Mouse (Mus musculus): ENCODE data around the gene Atn1.
"Not testable (repeated sequence)": the region's sequence is repeated elsewhere in the genome, so short reads cannot be mapped to it uniquely, and the experiment has no call there.

Atn1 gene

DNA sequence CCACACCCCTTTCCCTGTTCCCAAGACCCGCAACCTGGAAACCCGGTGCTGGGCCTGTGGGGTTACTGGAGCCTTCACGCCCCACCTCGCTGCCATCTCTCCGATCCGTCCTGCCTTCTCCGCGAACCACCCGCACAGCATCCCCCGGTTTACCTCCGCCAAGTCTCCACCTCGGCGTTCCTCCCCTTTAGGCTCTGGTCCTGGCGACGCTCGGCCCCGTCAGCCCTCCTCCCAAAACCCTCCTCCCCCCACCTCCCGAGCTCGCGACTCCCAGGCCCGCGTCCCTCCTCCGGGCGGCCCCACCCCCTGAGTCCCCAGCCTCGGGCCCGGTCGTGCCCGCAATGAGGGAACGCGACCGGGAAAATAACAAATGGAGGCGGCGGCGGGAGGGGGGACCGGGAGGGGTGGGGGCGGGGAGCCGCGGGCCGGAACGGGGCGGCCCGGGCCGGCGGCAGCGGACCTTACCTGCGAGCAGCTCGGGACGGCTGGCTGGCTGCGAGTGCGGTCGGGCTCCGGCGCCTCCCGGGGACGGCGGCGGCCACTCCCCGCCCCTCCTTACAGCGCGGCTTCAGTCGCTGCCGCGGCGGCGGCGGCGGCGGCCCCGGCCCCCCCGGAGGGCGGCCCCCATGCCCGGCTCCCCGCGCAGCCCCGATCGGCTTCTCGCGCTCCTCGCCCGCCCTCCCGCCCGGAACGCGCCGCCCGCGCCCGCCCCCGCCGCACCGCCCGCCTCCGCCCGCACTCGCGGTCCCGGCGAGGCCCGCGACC is at the start of gene Atn1, which contains the start of gene Gm45234:
TSS of gene Atn1 (minus strand) at position 694 of the 765 bp plus-strand sequence.
TSS of gene Gm45234 (minus strand) at position 191 of the 765 bp plus-strand sequence.
- peak; percentile 88 for DNase-seq (ENCODE audit: low read depth, low spot score)

DNA sequence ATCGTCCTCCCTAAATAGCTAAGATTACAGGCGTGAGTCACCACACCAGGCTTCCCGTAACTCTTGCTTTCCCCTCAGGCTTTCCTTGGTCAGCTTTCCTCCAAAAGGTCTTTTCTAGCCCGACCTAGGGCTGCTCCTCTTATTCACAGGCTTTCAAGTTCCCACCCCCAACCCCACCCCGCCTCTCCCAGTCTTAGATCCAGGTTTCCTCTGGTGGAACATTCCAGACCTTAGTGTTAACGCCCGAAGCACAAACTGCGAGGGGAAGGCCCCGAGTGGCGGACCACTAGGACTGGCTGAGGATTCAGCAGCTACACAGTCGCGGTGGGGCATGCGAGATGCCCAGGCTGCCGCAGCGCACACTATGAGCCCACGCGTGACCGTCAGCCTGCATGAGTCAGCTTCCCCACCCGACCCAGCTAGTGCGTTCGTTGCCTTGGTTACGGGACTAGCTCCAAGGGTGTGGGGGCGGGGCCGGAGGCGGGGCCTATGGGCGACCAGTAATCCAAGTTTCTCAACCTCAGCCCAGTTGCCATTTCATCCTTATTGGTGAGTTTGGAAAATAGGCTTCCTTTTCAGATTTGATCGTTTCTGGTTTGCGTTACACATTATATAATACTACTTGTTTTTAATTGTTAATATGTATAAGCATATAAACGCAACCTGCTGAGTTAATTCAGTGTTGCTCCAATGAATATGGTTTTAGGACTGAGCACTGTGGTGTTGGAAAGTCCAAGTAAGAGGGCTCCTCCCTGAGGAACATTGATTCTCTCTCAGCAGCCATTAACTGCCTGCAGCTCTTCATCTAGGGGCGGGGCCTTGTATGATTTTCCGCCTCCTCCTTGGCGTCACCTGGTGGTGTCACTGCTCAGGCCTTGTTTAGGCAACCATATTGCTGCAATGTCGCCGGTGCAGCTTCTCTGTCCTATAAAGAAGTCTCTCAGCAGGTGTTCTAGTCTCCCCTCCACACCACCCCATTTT is 49.3 kb upstream of the Atn1 start:
- peak; percentile 98 for DNase-seq (ENCODE audit: low read depth, low spot score)

DNA sequence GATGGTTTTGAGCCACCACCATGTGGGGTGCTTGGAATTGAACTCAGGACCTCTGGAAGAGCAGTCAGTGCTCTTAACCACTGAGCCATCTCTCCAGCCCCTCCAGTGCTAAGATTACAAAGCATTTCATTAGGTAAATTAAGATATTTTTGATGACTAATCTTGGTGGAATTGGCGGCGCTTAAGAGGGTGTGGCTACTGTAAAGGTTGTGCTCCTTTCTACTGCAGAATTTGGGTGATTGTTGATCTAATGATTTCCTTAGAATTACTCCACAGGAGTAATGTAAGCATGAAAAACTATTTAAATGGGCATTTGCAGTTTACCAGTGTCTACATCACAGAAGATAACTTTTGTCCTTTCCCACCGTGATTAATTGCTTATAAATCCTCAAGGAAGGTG is 48.0 kb upstream of the Atn1 start:
- peak; percentile 56 for DNase-seq (ENCODE audit: low read depth, low spot score)

DNA sequence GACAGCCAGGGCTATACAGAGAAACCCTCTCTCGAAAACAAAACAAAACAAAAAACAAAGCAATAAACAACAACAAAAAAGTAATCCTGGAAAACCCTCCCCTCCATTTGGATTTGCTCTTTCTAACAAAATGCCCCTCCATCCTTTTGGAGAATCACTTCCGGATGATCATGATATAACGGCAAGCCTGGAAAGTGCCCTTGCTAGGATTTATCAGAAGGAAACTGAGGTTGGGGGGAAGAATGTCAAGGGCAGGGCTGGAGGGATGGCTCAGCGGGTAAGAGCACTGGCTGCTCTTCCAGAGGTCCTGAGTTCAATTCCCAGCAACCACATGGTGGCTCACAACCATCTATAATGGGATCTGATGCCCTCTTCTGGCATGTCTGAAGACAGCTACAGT is 47.4 kb upstream of the Atn1 start:
- DNase-seq (ENCODE audit: low read depth, low spot score): not testable (repeated sequence)

DNA sequence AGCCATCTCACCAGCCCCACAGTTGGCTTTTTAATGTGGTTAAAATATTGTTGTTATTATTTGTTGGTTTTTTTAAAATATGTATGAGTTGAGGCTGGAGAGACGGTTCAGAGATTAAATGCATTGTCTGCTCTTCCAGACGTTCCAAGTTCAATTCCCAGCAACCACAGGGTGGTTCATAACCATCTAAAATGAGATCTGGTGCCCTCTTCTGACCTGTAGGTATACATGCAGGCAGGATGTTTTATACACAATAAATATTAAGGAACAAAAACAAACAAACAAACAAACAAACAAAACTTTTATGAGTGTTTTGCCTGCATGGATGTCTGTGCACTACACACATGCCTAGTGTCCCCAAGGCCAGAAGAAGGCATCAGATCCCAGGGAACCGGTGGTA is 46.7 kb upstream of the Atn1 start:
- peak; percentile 56 for DNase-seq (ENCODE audit: low read depth, low spot score)

DNA sequence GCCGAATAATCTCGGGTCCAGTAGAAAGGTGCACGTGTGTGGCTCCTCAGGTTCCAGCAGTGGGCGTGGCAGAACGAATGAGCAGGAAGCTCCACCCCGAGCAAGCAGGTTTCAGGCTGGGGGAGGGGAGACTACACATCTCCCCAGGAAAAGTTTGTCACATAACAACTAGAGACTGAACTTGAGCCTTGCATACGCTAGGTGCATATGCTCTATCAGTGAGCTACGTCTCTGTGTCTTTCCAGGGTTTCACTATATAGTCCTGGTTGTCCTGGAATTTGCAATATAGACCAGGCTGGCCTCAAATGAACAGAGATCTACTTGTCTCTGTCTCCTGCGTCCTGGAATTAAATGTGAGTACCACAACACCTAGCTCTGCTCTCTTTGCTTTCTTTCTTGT is 46.1 kb upstream of the Atn1 start:
- DNase-seq (ENCODE audit: low read depth, low spot score): peak; percentile 71

DNA sequence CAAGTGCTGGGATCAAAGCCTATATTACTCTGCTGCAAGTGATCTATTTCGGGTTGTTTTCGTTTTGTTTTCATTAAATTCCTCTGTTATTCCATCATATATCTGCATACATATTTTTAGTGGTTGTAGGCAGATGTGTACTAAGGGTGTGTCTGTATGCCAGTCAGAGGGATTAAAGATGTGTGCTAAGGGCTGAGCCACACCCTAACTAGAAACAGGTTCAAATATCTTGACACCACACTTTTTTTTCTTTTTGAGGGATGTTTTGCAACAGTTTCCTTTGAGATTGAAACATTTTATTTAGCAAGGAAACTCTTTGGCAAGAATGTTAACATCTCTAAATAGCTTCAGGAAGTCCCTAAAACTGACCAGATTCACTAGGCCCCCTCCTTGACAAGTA is 39.9 kb upstream of the Atn1 start:
- no peak for DNase-seq (ENCODE audit: low read depth, low spot score)

DNA sequence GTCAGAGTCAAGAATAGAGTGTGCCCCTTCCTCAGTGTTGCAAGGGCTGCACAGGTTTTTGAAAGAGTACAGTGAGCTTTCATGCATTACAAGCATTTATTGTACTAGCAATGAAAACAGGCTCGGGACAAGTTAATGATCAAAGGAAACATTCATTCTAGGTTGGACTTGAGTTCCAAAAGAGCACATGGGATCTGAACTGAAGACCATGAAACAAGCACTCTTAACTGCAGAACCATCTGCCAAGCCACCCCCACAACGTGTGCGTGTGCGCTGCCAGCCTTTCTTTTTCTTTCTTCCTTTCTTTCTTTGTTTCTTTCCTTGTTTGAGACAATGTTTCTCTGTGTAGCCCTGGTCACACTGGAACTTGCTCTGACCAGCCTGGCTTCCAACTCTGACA is 39.5 kb upstream of the Atn1 start:
- peak; percentile 18 for DNase-seq (ENCODE audit: low read depth, low spot score)

DNA sequence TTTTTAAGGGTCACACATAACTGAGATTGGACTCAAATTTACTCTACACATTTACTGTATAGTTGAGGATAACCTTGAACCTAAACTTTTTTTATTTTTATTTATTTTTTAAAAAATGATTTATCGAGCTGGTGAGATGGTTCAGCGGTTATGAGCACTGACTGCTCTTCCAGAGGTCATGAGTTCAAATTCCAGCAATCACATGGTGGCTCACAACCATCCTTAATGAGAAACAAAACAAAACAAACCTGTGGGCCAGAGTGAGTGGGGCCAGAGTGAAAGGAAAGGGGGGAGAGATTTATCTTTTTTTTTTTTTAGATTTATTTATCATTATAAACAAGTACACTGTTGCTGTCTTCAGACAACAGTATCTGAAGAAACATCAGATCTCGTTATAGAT is 35.6 kb upstream of the Atn1 start:
- no peak for DNase-seq (ENCODE audit: low read depth, low spot score)

DNA sequence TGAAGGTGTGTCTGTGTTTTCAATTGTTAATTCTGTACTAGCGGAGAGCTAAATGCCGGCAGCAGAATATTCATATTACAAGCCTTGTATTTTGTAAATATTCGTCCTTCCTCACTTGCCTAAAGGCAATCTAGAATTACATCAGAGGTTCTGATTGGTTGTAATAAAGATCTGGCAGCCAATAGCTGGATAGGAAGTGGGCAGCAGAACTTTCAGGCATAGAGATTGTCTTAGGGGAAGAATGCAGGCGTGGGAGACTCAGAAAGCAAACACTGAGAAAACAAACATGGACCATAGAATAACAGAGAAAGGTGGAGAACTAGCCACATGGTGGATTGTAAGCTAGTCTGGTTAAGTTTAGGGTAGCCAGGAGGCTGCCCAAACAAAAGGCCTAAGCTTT is 33.8 kb upstream of the Atn1 start:
- DNase-seq (ENCODE audit: low read depth, low spot score): no peak

DNA sequence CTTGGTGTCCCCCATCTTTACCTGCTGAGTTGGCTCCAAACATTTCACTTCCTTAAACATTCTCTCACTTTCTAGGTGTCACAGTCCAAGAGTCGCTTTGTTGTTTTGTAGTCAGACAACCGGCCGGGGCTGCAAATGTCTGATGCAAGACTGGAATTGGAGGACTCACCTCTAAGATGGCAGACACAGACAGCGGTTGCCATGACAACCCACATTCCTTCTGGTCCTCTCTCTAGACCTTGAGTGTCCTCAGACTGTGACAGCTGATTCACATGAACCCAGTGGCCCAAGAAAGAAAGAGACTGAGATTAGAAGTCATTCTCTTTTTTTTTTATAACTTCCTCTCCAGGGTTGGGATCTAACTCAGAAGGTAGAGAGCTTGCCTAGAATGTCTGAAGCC is 33.2 kb upstream of the Atn1 start:
- peak; percentile 83 for DNase-seq (ENCODE audit: low read depth, low spot score)

DNA sequence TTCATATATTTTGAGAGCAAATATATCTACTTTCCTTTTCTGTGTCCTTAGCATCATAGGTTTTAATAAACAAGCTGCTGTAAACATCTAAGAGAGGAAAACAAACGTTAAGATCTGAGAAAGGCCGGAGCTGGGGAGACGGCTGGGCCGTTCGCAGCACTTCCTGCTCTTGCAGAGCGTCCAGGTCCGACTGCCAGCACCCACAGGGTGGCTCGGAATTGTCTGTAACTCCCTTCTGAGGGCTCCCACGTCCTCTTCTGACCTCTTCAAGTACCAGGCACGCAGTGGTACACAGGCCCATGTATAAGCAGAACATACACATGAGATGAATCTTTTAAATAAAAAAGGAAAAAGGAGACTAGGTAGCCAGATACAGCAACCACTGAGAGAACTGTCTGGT is 31.4 kb upstream of the Atn1 start:
- DNase-seq (ENCODE audit: low read depth, low spot score): no peak

DNA sequence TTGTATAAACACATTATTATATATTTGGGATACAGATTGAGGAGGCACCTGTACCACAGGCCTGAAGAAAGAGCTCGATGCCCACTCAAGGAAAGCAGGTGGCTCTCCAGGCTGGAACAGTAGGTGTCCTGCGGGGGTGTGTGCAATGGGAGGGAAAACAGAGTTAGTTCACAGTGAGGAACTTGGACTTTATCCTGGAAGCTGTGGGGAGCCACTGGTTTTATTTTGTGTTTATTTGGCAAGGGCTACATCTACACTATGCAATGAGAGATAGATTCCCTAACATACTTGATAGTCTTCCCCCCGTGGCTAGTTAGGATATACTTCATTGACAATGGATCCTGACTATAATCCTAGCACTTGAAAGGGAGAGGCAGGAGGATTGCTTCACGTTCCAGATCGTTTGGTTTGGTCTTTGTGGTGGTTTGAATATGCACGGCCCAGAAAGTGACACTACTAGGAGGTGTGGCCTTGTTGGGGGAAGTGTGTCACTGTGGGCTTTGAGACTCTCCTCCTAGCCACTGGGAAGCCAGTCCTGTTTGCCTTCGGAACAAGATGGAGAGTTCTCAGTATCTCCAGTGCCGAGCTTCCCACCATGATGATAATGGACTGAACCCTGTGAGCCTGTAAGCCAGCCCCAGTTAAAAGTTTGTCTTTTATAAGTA is 30.6 kb upstream of the Atn1 start:
- peak; percentile 49 for DNase-seq (ENCODE audit: low read depth, low spot score)

DNA sequence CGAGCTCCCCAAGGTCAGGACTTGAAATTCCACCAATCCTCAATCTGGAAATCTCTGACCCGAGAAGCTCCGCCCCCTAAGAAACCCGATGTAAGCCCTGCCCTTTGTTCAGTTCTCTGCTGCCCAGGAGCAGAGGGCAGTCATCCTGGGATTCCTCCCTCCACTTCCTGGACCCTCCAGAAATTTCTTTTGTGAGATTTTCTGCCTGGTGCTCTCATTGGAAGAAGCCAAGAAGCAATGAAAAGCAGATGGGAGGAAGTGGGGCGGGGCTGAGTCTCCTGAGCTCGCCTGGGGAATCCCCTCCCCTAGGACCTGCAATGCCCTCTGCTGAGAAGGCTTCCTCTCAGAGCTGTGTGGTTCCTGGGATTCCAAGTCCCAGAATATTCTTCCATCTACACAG is 26.1 kb upstream of the Atn1 start:
- peak; percentile 89 for DNase-seq (ENCODE audit: low read depth, low spot score)

DNA sequence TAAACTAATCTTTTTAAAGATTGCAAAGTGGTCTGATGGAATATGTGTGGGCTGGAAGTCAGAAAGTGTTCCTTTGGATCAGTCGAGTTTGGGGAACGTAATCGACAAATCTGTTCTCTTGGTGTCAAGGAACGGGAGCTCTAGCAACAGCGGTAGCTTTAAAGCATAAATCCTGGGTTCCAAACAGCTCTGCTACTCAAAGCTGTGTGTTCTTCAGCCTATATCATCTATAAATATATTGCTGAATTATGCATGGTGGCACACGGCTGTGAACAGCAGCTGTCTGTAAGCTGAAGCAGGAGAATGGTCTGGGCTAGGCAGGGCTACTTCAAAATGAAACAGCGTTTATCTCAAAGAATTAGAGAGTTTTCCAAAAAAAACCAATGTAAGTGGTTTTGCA is 24.6 kb upstream of the Atn1 start:
- no peak for DNase-seq (ENCODE audit: low read depth, low spot score)

DNA sequence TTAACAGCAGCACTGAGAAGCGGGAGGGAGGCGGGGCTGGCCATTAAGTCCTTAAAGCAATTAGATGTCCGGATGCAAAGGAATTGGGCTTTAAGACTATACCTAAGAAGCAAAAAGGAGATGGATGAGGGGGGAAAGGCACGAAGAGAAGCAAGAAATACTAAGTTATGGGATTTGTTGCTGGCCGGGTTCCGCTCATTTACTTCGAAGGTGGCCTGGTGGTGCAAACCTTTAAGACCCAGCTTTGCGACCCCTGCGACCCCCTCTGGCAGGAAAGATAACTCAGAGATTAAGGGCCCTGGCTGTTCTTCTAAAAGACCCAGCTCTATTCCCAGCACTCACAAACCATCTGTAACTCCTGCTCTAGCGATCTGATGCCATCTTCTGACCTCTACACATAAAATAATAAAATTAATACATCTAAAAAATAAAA is 23.7 kb upstream of the Atn1 start:
- no peak for DNase-seq (ENCODE audit: low read depth, low spot score)

DNA sequence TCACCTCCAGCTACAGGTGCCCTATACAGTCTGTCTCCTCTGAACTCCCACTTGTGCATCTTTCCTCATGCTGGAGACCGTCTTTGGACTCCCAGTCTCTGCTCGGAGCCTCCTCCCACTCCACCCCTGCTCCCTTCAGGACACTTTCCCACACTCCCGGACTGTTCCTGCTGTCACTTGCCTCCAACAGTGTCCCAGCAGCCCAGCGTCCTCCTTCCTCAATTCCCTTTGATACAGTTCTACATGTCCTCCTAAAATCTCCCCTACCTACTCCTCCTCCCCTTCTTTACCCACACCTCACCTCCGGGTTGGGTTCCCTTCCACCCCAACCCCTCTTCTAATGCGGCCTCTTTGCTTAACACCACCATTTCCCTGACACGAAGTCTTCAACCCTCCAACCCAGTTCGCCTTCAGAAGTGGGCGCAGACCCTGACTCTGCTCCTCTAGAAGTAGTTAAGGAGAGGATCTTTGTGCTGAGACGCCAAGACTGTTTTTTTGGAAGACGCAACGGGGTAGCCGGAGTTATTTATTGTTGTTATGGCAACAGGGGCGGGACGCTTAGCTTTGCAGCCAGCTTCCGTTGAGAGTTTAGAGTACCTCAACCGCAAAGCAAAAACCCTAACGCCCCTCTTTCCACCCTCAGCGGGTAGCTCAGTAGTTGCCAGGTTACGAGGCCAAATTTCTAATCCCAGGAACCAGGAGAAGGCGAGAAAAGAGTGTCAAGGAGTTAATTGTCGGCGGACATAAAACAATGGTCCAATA is 23.1 kb upstream of the Atn1 start, which contains the start of gene Lrrc23:
TSS of gene Lrrc23 (minus strand) at position 506 of the 762 bp plus-strand sequence.
- DNase-seq (ENCODE audit: low read depth, low spot score): peak; percentile 75

DNA sequence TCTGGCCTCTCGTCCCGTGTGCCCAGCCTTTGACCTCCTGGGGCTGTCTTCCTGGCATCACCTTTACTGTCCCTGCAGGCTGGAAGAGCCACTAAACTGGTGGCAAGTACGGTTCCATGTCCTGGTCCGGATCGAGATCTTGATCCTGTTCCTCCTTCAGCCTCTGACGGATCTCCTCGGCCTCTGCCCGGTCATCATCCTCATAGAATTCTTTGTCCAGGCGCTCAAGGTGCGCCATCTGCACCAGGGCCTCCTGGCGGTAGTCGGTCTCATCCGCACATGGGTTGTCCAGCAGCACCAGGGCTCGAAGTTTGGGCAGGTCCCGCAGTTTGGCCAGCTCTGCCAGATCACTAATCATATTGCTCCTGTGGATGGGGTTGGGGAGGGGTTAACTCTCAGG is 14.2 kb upstream of the Atn1 start:
- DNase-seq (ENCODE audit: low read depth, low spot score): no peak

DNA sequence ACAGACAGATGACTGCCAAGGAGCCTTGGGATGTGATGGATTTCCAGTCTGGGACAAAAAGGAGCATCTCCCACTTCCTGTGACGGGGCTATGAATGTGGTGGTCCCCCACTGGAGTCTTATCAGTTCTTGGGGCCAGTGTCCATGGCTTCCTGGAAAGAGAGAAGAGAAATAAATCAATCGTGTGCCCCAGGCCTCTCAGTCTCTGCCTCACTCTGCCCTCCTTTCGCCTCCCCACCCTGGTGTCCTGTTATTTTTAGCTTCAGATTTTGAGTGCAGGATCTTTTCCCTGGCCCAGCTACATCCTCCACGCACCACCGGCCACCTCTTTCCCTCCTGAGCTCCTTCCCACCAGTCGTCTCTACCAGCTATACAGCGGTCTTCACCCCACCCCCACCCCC is 13.7 kb upstream of the Atn1 start:
- DNase-seq (ENCODE audit: low read depth, low spot score): no peak

DNA sequence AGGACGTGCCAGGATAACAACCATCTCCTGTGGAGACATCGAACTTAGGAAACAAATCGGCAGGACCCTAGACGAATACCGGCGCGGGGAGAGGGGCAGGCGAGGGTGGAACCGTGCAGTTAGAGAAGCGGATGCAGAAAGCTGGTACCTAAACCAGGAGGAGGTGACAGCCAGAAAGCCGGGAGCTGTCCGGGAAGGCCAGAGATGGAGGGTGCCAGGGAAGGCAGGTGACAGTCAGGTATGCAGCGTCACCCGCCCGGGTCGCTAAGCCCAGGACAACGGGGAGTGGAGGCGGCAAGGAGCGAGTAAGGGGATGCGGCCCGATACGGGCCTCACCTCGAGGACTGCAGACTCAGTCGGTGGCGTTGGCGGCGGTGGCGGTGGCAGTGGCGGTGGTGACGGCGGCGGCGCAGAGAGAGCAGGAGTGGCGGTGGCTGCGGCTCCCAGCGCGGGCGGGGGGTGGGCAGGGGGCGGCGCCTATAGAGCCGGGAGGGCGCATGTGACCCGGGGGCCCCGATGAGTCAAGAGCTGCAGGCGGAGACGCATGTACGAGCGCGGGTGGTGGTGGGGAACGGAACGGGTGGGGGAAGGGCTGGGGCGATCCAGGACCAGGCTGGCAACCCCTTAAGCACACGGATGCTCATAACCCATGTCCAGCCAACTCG is 12.9 kb upstream of the Atn1 start, which contains the start of gene Eno2:
TSS of gene Eno2 (minus strand) at position 573 of the 665 bp plus-strand sequence.
- DNase-seq (ENCODE audit: low read depth, low spot score): peak; percentile 62

DNA sequence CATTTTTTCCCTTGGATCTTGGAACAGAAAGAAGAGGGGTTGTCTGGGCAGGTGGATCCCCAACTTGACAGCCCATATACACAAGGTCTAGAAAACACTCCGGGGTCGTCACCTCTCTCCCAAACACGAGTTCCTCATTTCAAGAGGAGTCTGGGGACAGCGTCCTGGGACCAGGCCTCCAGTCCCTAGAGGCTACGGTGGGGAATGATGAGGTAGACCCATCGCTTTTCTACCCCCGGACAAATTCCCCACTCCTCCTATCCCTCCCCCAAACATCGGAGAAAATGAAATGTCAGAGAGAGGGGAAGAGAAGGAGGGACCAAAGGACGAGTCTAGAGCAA is 12.3 kb upstream of the Atn1 start:
- DNase-seq (ENCODE audit: low read depth, low spot score): no peak
